1 mouse cellular context compared by ENCODE assay signal in genomic region chr8:84664566-84665384, GRCm38 (mm10).
TF ChIP-seq lines count a peak whose summit lies in the region.

No protein-coding gene starts in this region.

TF ChIP-seq in myocyte, 11 proteins besides CTCF, POLR2A, EP300 and RAD21 (continued from another document):
- TF ChIP-seq MYOG (IDR thresholded peaks at IDR 0.05; ENCODE audit: control insufficient read depth in 1 of 3, insufficient read depth in 1 of 3, insufficient read length in 2 of 3, low read depth in 2 of 3) (no peak), MYOD1 (IDR thresholded peaks at IDR 0.05; ENCODE audit: control insufficient read depth in 1 of 3, insufficient read length in 2 of 3, low read depth in 2 of 3) (no peak)
